Mouse (Mus musculus) ovary, postnatal 14 days (tissue): ENCODE measurements around the gene Eif4g1.

ENCODE experiments used
- DNase-seq: peaks from one replicate; pipeline ENCODE4 v3.0.0; 2022; ENCODE audit warnings: low spot score

The Eif4g1 gene

DNA sequence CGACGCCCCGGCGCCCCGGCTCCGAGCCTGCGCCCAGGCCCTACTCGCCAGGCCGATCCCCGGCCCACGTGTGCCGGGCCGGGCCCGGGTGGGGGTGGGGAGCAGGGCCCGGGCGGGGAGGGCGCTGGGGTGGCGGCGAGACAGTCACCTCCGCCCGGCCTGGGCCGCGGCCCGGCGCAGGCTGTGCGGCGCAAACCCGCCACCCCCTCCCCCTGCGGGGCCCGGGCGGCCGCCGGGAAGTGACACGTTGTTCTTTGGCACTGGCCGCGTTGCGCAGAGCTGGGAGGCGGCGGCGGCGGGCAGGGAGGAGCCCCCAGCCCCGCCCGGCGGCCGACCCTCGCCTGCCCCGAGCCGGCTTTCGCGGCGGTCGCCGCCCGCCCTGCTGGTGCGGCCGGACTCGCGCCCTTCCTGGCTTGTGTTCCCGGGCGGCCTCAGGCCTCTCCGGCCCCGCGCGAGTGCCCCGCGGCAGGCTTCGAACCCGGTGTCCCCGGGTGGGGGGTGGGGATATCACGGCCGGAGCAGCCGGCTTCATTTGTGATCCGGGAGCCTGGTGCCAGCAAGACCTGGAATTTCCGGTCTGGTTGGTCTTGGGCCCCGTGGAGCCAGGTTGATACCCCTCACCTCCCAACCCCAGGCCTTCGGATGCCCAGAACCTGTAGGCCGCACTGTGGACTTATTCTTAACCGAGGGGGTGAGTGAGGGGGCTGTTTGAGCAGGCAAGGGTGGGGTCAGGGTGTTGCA lies 5.0 kb downstream of the Eif4g1 start:
- peak; percentile 42 for DNase-seq

DNA sequence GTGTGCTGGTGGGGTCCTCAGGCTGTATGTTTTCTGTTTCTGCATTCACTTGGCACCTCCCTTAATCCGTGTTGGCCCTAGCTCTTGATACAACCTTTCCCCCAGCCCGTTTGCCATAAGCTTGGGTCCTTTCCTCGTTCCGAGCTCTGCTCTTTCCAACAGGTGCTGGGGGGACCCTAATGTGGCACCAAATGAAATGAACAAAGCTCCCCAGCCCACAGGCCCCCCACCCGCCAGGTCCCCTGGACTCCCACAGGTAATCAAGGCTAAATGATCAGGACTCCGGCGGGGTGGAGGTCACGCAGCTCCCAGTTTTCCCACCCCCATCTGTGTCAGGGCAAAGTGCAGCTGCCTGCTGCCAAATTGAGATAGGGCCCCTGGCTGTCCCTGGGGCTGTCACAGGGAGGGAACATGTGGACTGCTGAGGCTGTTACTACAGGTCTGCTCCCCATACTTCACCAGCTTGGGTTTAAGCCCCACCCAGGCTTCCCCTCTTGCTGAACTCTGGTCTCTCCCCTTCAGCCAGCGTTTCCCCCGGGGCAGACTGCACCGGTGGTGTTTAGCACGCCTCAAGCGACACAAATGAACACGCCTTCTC lies 5.7 kb downstream of the Eif4g1 start:
- no peak for DNase-seq

DNA sequence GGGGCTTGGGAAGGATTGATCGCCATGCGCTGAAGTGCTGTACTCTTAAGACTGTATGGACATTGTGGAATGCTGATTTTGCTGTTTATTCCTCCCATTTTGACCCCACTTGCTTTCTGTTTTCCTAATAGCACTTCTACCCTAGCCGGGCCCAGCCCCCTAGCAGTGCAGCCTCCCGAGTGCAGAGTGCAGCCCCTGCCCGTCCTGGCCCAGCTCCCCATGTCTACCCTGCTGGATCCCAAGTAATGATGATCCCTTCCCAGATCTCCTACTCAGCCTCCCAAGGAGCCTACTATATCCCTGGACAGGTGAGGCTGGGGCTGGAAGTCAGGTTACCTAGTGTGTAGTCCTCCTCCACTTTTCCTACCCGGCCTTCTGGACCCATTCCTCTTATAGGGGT lies 7.1 kb downstream of the Eif4g1 start:
- DNase-seq, result no peak

DNA sequence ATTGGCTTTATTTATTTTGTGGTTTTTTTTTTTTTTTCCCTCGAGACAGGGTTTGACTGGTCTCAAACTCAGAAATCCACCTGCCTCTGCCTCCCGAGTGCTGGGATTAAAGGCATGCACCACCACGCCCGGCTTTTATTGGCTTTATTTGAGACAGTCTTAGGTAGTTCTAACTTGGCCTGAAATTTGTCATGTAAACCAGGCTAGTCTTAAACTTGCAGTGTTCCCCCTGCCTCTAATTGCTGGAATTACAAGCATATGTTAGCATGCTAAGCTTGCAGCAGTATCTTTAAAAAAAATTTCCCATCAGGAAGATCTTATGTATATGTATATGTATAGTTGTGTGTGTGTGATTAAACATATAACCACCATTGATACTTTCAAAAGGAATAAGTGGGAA lies 8.6 kb downstream of the Eif4g1 start:
- no peak for DNase-seq

DNA sequence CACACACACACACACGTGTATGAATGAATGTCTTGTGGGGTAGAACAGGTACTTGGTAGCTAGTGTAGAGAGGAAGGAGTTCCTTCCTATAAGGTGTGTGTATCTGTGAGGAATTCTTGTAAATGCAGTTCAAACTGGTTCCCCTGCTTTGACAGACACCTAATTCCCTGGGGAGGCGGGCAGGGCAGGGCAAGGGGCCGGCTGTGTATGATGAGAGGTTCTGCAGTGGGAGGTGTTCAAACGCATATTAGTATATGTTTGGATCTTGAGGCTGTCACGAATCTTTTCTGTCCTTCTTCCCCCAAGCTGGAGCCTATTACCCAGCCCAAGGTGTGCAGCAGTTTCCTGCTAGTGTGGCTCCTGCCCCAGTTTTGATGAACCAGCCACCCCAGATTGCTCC lies 9.3 kb downstream of the Eif4g1 start:
- no peak for DNase-seq

- DNase-seq, result peak; percentile 52
Measured at GRCm38 (mm10) chr16:20677974-20678675, 10.0 kb downstream of the Eif4g1 start.

- DNase-seq, result no peak
Measured at GRCm38 (mm10) chr16:20690774-20691173, 22.7 kb downstream of the Eif4g1 start.

- no peak for DNase-seq
Measured at GRCm38 (mm10) chr16:20691617-20692016, 23.5 kb downstream of the Eif4g1 start.

DNA sequence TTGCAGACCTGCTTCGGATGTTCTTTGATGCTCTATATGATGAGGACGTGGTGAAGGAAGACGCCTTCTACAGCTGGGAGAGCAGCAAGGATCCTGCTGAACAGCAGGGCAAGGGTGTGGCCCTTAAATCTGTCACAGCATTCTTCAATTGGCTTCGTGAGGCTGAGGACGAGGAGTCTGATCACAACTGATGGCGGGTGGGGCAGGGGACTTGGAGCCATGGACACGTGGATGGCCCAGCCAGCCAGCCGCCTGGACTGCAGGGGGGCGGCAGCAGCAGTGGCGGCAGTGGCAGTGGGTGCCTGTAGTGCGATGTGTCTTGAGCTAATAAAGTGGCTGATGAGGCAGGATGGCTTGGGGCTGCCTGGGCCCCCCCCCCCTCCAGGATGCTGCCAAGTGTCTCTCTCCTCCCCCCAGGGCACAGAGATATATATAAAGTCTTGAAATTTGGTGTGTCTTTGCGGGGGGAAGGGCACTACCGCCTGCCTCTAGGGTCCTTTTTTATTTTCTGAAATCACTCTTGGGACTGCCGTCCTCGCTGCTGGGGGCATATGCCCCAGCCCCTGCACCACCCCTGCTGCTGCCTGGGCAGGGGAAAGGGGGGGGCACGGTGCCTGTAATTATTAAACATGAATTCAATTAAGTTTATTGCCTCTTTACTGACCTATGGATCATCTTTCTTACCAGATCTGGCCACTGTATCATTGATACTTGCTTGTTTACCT lies 24.3 kb downstream of the Eif4g1 start:
- DNase-seq, result no peak

DNA sequence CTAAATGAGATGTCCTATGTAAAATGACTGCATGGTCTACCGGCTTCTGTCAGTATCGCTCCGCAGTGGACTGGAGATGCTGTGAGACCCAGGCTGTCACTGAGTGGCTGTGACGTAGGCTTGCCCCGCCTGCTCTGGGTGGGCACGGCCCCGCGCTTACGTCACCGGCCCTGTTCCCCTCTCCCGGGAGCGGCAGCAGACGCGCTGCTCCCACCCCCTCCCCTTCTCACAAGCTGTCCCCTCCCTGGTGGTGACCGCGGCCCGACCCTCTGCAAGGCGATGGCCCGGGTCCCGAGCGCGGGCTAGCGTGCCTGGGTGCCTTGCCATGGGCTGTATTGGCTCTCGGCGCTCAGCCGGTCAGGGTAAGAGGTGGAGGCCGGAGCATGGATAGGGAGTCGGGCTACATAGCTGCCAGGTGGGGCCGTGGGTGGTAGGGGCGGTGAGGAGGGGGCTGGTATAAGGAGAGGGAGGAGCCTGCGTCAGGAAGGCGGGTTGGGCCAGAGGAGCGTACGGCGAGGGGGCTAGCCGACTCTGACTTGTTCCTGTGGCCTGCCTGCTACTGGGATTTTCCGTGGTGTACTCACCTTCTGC lies 25.1 kb downstream of the Eif4g1 start, which contains the start of gene Fam131a:
TSS of gene Fam131a (plus strand) at position 131 of the 591 bp plus-strand sequence.
- DNase-seq, result peak; percentile 78

DNA sequence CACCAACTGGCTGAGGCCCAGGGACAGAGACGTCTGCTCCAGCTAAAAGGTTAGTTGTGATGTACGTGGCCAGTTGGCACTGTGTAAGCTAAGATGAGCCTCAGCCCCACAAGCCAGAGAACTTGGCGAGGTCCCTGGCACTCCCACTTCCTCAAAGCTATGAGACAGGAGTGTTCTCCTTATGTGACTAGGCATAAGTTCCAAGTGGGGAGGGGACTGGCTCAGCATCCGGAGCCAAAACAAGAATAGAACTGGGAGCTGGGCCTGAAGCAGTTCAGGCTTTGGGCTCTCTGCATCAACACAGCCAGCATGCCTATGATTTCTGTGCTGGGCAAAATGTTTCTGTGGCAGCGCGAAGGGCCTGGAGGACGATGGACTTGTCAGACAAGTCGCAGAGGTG lies 26.7 kb downstream of the Eif4g1 start:
- no peak for DNase-seq

DNA sequence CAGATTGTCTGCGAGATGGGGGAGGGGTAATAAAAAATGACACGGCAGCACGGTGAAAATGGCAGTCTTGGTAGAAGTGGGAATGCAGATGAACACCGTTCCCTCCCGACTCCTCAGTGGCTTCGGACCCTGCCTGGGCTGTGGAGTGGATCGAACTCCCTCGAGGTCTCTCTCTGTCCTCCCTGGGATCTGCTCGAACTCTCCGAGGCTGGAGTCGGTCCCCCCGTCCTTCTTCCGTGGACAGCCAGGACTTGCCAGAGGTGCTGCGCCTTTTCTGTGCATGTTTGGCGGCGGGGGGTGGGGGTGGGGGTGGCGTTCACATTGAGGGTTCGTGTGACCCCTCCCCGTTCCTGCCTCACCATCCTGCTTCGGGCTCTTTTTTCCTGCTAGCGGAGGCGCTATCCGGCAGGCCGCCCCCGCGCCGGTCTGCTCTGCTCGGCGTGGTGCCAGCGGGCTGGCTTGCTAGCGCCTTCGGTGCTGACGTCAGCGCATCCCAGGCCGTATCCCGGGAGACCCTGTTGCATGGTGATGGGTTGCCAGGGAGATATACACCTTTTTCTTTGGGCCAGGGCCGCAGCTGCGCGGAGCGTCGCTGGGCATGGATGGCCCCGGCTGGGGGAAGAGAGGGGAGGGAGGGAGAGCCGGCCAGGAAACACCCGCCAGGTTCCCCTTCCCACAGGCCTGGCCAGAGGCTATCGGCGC lies 27.7 kb downstream of the Eif4g1 start:
- DNase-seq, result peak; percentile 87

DNA sequence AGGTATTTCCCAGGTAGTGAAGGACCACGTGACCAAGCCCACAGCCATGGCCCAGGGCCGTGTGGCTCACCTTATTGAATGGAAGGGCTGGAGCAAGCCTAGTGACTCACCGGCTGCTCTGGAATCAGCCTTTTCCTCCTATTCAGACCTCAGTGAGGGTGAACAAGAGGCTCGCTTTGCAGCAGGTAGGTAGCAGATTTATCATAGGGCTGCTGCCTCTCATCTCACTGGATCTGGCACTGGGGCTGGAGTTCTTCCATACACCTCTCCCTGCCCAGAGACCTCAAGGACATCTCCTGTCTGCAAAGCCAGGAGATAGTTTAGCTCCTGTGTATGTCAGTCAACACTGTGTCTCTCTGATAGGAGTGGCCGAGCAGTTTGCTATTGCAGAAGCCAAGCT lies 31.2 kb downstream of the Eif4g1 start:
- DNase-seq, result no peak

- DNase-seq, result no peak
Measured at GRCm38 (mm10) chr16:20700036-20700435, 31.9 kb downstream of the Eif4g1 start.

GRCm38 (mm10) chr16:20701316-20701715 lies 33.2 kb downstream of the Eif4g1 start:
- no peak for DNase-seq

GRCm38 (mm10) chr16:20701729-20702521 lies 33.8 kb downstream of the Eif4g1 start:
- DNase-seq, result no peak

DNA sequence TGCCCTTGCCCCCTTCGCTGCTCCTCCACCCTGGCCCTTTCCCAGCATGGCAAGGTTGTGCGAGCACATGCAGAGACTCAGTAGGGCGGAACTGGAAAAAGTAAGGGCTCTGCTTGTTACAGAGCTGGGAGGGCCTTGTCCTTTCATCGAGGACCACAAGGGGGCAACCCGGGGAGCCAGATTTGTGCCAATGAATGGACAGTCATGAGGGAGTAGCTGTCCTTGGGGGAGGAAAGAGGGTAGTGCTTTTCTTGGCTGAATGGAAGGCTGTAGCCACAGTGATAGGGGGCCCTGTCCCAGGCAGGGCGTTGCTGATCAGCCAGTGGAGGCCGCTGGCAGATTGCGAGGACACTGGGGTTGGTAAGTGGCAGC lies 34.4 kb downstream of the Eif4g1 start:
- DNase-seq, result peak; percentile 71

GRCm38 (mm10) chr16:20703071-20703470 lies 35.0 kb downstream of the Eif4g1 start:
- no peak for DNase-seq

DNA sequence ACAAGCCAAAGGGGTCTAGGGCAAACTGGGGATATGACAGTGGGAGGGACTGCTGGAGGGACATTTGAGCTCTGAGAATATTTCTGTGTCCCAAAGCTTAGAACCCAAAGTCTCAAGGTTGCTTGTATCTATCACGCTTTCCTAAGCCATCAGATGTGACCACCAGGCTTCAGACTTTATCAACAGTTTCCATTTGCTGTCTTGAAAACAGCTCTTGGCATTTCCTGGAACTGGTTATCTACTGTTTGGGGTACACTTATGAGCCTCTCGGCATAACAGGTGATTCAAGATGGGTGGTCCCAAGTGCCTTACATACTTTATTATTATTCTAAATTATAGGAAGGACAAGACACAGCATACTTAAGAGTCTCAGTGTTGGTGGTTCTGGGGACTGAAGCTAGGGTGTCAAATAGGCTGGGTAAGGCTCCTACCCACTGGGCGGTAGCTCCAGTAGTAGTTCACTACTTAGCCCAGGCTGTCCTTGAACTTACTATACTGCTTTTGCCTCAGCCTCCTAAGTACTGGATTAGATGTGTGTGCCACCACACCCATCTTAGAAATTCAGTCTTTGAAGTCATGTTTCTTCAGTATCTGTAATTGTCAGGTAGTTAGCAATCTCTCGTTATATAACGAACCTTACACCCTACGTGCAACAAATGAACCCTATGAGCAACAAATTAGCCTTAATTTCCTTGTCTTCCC lies 35.7 kb downstream of the Eif4g1 start:
- no peak for DNase-seq

- DNase-seq, result no peak
Measured at GRCm38 (mm10) chr16:20705786-20706185, 37.7 kb downstream of the Eif4g1 start.
